Mouse (Mus musculus) lung, embryonic 16.5 days (tissue): ENCODE measurements around the gene Trim62. TPM values are rescaled to one million over a fixed set of nuclear protein-coding genes. Genes with fewer than 3 reads are reported as not detected.

Source experiments
- ATAC-seq: fragments of 200-750 bp; cut with Nextera tagmentation; 2 replicates; pipeline ENCODE4 v1.8.0; 2017; ENCODE audit warnings: low read depth, mild to moderate bottlenecking, moderate library complexity
- H3K27ac ChIP-seq: fragments of 300-500 bp; sonication (generic); 2 replicates; pipeline ENCODE4 v1.5.1; 2014; ENCODE audit warnings: mild to moderate bottlenecking, control low read depth, low read length
- H3K27me3 ChIP-seq: fragments of 300-500 bp; sonication (generic); 2 replicates; pipeline ENCODE4 v1.6.1; 2014; ENCODE audit warnings: low read depth, low read length, mixed read lengths; ENCODE audit not compliant: control insufficient read depth, insufficient read depth
- H3K36me3 ChIP-seq: fragments of 300-500 bp; sonication (generic); 2 replicates; pipeline ENCODE4 v1.6.1; 2014; ENCODE audit warnings: low read length; ENCODE audit not compliant: control insufficient read depth, insufficient read depth
- H3K4me1 ChIP-seq: fragments of 300-500 bp; sonication (generic); replicated peaks from 2 replicates; pipeline ENCODE4 v1.6.1; 2014; ENCODE audit warnings: low read length, mixed read lengths; ENCODE audit not compliant: control insufficient read depth, insufficient read depth
- H3K4me2 ChIP-seq: fragments of 300-500 bp; sonication (generic); 2 replicates; pipeline ENCODE4 v1.6.1; 2014; ENCODE audit warnings: low read depth, low read length, control low read depth
- H3K4me3 ChIP-seq: fragments of 300-500 bp; sonication (generic); 2 replicates; pipeline ENCODE4 v1.5.1; 2014; ENCODE audit warnings: mild to moderate bottlenecking, low read length, control low read depth
- H3K9ac ChIP-seq: fragments of 300-500 bp; sonication (generic); 2 replicates; pipeline ENCODE4 v1.6.1; 2014; ENCODE audit warnings: low read length, control low read depth
- H3K9me3 ChIP-seq: fragments of 300-500 bp; sonication (generic); 2 replicates; pipeline ENCODE4 v1.6.1; 2016; ENCODE audit warnings: low read length; ENCODE audit not compliant: control insufficient read depth
- WGBS: fragments of 180-500 bp; shearing (Covaris S2); extraction: QIAGEN DNeasy Blood & Tissue Kit; methylation state at CpG from one replicate; pipeline ENCODE4 v1.1.7; 2014; 5-methylcytosine and 5-hydroxymethylcytosine counted together
- polyA plus RNA-seq: library from polyadenylated mRNA; unstranded; fragments of >200 nt; fragmentation: Nextera tagmentation; extraction: Ambion mirVana; gene quantifications from 2 replicates; pipeline ENCODE4 v1.2.1, GENCODE M21; 2015

Gene Trim62
- 3.7 and 3.9 TPM in 2 replicates for polyA plus RNA-seq

DNA sequence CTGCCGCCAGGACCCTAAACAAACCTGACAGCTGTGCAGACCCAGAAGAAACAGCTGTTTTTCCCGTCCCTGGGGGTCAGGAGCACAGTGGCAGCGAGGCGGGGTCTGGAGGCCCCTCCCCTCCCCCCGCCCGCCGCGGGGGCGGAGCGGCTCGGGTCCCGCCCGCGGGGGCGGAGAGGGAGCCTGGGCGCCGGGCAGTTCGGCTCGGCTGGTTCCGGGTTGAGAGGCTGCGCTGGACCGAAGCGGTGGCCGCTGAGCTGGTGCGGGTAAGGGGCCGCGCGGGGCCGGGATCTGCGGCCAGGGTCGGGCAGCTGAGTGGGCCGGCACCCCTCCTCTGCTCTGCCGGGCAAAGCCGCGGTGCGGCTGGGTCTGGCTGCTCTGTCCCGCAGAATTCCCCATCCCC, at the start of gene Trim62:
Gene Trim62 (plus strand): TSS at position 202 of the 403 bp plus-strand sequence.
- peak within 1 kb of the TSS; percentile 70 for H3K9ac ChIP-seq
- H3K4me2 ChIP-seq, result peak within 1 kb of the TSS; percentile 99
- H3K9me3 ChIP-seq, result peaks cover 6% of the 10 kb centered on the region
- no peaks in the 10 kb centered on the region for H3K36me3 ChIP-seq
- H3K4me1 ChIP-seq, result peaks cover 9% of the 10 kb centered on the region
- peak; percentile 90 for ATAC-seq
- peaks cover 3% of the 10 kb centered on the region for H3K27me3 ChIP-seq
- H3K4me3 ChIP-seq, result peak within 1 kb of the TSS; percentile 71
- H3K27ac ChIP-seq, result no peak within 1 kb of the TSS
- WGBS, result under 1% methylated on average over 30 of the region's 37 CpGs

DNA sequence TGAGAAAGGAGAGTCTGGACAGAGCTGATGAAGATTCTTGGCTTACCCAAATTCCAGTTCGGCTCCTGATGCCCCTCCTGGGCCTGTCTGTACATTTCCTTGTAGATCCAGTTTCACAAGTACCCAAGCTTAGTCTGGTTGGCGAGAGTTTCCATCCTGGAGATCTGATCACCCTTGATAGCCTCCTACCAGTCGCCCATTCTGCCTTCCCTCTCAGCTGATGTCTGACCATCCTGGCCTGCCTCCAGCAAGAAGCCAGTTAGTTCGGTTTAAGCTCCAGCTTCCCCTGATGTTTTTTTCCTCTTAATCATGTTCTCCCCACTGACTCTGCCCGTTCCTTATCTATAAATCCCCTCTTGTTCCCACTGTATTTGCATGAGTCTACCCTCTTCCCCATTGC, 45.2 kb upstream of the Trim62 start:
- Histone ChIP-seq H3K27ac (peak overlapping the region; percentile 98; the same call in 1 of the 2 replicates), H3K36me3 (no peaks in the 10 kb centered on the region)

DNA sequence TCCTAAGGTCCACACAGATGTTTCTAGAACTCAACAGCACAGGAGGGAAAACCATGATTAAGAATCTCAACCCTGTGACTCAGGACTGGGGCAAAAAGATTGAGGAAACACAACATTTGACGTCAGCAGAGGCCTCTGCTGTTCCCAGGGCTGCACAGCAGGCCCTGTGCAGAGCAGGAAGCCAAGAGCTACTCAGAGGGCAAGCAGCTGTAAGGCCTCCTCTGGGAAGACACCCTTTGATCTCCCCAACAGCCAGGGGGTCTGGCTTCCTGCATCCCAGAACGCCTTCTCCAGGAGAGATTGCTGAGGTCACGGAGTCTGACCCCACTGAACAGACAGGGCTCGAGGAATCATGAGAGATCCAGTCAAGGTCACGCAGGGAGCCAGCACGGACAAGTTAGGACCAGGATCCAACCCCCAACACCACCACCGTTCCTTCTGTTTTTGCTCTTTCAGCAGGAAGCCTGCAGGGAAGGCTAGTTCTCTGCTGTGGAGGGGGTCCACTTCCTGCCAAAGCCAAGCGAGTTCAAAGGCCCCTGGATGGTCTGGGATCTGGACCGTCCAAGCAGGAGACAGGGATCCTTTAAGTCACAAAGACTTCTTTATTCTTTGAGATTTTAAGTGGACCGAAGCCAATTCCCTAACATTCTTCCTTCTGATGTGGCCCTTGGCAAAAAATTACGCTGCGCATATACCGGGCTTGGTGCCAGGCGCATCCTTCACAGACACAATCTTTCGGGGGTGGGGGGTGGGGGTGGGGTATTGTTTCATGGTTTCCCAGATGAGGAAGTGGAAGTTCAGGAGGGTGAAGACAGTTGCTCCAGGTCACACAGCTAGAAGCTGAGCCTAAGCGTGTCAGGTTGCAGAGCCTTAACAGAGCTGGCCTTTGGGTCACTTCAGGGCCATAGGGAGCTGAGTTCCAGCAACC, 43.3 kb upstream of the Trim62 start:
- Histone ChIP-seq H3K9ac (no peak overlapping the region), H3K27me3 (no peaks in the 10 kb centered on the region), H3K4me3 (no peak overlapping the region), H3K27ac (peak overlapping the region; percentile 98), H3K4me1 (peaks cover 36% of the 10 kb centered on the region), H3K36me3 (no peaks in the 10 kb centered on the region), H3K9me3 (no peaks in the 10 kb centered on the region), H3K4me2 (no peak overlapping the region; the same call in 1 of the 2 replicates)
- peak; percentile 91 for ATAC-seq
- 6% methylated on average over 16 of the region's 16 CpGs for WGBS

More for the DNA sequence above, 45.2 kb upstream of the Trim62 start:
- peaks cover 36% of the 10 kb centered on the region for H3K4me1 ChIP-seq
- ATAC-seq, result no peak
- 17% methylated on average over 5 of the region's 5 CpGs for whole genome bisulfite sequencing
- H3K9me3 ChIP-seq, result no peaks in the 10 kb centered on the region
- no peak overlapping the region for H3K4me3 ChIP-seq
- H3K9ac ChIP-seq, result no peak overlapping the region
- H3K4me2 ChIP-seq, result no peak overlapping the region
- no peaks in the 10 kb centered on the region for H3K27me3 ChIP-seq

DNA sequence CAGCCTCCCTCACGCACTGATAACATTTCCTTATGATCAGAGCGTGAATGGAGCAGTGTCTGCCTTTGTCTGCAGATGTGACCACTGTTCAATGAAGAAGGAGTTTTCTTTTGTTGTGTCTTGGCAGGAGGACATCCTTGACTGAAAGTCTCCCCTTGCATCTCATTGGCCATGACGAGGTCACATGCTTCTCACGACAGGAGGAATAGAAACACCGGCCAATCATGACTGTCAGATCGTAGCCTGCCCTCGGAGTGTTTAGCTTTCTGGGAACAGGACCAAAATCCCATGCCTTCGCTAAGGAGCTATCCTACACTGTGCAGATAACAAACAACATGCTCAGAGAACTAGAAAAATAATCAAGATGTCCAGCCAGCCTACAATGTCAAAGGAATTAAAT, 42.1 kb upstream of the Trim62 start:
- H3K27ac ChIP-seq, result peak overlapping the region; percentile 98
- H3K36me3 ChIP-seq, result no peaks in the 10 kb centered on the region
- no peaks in the 10 kb centered on the region for H3K9me3 ChIP-seq
- H3K4me3 ChIP-seq, result no peak overlapping the region
- WGBS, result 36% methylated on average over 8 of the region's 8 CpGs
- peaks cover 36% of the 10 kb centered on the region for H3K4me1 ChIP-seq
- H3K4me2 ChIP-seq, result 0 out of 2 replicates have a peak overlapping the region, but pooled peaks have one; percentile 12
- peak; percentile 49; the same call in 1 of the 2 replicates for ATAC-seq
- H3K9ac ChIP-seq, result no peak overlapping the region
- no peaks in the 10 kb centered on the region for H3K27me3 ChIP-seq

DNA sequence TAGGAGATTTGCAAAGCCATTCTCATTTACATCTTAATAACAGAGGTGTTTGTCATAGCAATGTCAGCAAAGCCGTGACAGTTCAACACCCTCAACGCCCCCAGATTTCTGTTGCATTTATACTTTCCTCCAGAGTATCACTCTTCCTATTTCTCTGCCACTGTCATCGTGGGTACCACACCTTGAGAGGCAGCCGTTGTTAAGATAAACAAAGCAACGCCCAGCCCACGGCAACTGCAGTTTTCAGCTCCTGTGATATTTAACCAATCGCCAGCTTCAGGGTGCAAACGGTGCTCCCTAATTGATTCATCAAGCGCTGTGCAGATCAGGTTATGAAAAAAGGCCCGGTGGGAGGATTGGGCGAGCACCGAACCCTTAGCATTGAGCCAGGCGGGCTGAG, 38.8 kb upstream of the Trim62 start:
- Histone ChIP-seq H3K4me2 (no peak overlapping the region), H3K27ac (no peak overlapping the region), H3K27me3 (no peaks in the 10 kb centered on the region), H3K4me1 (peaks cover 16% of the 10 kb centered on the region), H3K9me3 (no peaks in the 10 kb centered on the region), H3K36me3 (no peaks in the 10 kb centered on the region), H3K9ac (no peak overlapping the region), H3K4me3 (no peak overlapping the region)
- ATAC-seq, result no peak
- 38% methylated on average over 13 of the region's 13 CpGs for WGBS

DNA sequence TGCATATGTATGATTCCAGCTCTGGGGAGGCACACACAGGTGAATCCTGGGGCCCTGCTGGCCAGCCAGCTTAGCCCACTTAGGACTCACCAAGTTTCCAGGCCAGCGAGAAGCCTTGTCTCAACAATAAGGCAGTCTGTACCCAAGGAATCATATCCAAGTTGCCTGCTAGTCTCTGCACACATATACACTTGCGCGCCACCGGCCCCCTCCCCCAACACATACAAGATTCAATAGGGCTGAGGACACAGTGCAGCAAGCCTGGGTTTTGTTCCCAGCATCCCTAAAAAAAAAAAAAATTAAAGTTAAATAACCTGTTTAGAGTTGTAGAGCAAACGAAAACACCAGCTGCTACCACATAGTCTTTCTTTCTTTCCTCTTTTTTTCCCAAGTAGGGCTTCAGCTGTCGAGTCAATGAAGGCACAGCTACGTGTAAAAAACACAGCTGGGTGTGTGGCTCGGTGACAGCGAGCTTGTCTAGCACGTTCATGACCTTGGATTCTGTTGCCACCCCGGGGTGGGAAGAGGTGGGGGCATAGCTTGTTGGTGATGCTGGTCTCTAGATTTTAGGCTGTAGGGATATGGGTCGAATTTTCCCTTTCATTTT, 37.9 kb upstream of the Trim62 start:
- no peak overlapping the region for H3K27ac ChIP-seq
- H3K36me3 ChIP-seq, result no peaks in the 10 kb centered on the region
- no peaks in the 10 kb centered on the region for H3K27me3 ChIP-seq
- WGBS, result 59% methylated on average over 12 of the region's 12 CpGs
- no peak for ATAC-seq
- H3K9me3 ChIP-seq, result no peaks in the 10 kb centered on the region
- no peak overlapping the region for H3K9ac ChIP-seq
- peaks cover 8% of the 10 kb centered on the region for H3K4me1 ChIP-seq
- no peak overlapping the region for H3K4me2 ChIP-seq
- no peak overlapping the region for H3K4me3 ChIP-seq

DNA sequence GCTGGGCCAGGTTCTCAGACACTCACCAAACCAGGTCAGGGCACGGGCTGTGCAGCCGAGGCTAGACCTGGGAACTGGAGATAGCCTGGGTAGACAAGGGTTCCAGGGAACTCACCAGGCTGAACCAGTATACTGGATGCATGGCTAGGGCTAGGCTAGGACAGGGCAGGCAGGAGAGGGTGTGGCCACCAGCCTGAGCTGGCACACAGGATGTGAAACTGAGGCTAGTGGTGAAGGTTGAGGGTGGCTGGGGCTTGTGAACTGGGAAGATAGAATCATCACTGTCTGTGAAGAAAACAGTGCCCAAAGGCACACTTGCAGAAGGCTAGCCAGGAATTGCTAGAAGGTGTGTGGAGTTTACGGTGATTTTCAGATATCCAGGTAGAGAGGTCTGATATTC, 34.4 kb upstream of the Trim62 start:
- Histone ChIP-seq H3K4me3 (no peak overlapping the region), H3K4me1 (no peaks in the 10 kb centered on the region; the same call in 1 of the 2 replicates), H3K27me3 (no peaks in the 10 kb centered on the region), H3K27ac (no peak overlapping the region), H3K9ac (no peak overlapping the region), H3K36me3 (no peaks in the 10 kb centered on the region), H3K9me3 (no peaks in the 10 kb centered on the region), H3K4me2 (no peak overlapping the region)
- no peak for ATAC-seq
- 90% methylated on average over 3 of the region's 3 CpGs for WGBS

DNA sequence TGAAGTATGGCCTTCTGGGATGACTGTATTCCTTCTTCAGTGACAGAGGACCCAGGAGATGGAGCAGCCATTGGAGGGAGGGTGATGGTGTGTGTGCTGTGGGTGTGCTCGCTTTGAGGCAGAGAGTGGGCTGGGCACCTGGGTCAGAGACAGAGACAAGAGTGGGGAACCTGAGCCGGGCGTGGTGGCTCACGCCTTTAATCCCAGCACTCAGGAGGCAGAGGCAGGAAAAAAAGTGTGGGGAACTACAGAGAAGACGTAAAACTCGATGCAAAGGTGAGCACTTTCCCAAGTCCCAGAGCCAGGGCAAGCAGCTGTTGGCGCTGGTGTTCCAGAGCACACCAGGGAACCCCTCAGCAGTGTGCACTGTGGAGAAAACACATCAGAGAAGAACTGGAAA, 33.7 kb upstream of the Trim62 start:
- no peaks in the 10 kb centered on the region for H3K27me3 ChIP-seq
- no peaks in the 10 kb centered on the region for H3K36me3 ChIP-seq
- ATAC-seq, result no peak
- H3K4me2 ChIP-seq, result no peak overlapping the region
- H3K4me1 ChIP-seq, result no peaks in the 10 kb centered on the region; the same call in 1 of the 2 replicates
- H3K4me3 ChIP-seq, result no peak overlapping the region
- no peak overlapping the region for H3K9ac ChIP-seq
- no peak overlapping the region for H3K27ac ChIP-seq
- no peaks in the 10 kb centered on the region for H3K9me3 ChIP-seq
- 64% methylated on average over 7 of the region's 7 CpGs for WGBS

DNA sequence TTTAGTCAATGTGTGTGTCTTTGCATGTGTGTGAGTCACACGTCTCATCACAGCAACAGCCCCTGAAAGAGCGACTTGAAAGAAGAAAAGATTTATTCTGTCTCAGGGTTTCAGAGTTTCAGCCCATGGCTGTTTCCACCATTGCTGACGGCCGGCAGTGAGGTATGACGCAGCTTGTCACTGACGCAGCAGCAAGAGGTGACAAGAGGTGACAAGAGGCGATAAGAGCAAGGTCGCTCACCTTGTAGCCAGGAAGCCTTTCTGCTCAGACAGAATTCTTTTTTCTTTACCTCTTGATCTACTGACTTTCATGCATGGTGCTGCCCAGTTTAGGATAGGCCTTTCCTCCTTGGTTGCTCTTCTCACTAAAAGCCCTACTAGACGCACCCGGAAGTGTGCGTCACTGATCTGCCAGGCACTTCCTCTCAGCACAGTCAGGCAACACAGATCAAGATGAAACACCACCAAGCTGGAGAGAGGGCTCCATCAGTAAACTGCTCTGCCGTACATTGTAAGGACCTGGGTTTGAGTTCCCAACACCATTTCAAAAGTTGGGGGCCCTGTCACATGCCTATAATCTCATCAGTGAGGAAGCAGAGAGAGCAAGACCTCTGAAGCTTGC, 31.0 kb upstream of the Trim62 start:
- H3K4me1 ChIP-seq, result no peaks in the 10 kb centered on the region
- H3K27ac ChIP-seq, result no peak overlapping the region
- H3K36me3 ChIP-seq, result no peaks in the 10 kb centered on the region
- no peak overlapping the region for H3K9ac ChIP-seq
- 63% methylated on average over 12 of the region's 12 CpGs for WGBS
- H3K9me3 ChIP-seq, result no peaks in the 10 kb centered on the region
- no peak overlapping the region for H3K4me3 ChIP-seq
- H3K27me3 ChIP-seq, result no peaks in the 10 kb centered on the region
- no peak overlapping the region for H3K4me2 ChIP-seq
- ATAC-seq, result no peak
